Mouse (Mus musculus) lung, postnatal 0 days (tissue): Measurements from ENCODE around the gene Cerk. TPM values are rescaled to one million over a fixed set of nuclear protein-coding genes. Genes with fewer than 3 reads are reported as not detected.
A peak's percentile ranks its signal among the peaks of the same experiment; 100 is the strongest.

Experiments used
- ATAC-seq: fragments of 200-750 bp; cut with Nextera tagmentation; 2 replicates; pipeline ENCODE4 v1.8.0; 2017; ENCODE audit warnings: moderate library complexity
- DNase-seq: peaks from one replicate; pipeline ENCODE4 v3.0.0-alpha.2; 2016; ENCODE audit warnings: low spot score
- H3K27ac ChIP-seq: fragments of 300-500 bp; sonication (generic); 2 replicates; pipeline ENCODE4 v1.5.1; 2014; ENCODE audit warnings: antibody characterized with exemption, mild to moderate bottlenecking, low read length, mixed read lengths
- H3K27me3 ChIP-seq: fragments of 300-500 bp; sonication (generic); replicated peaks from 2 replicates; pipeline ENCODE4 v1.6.1; 2014; ENCODE audit warnings: low read length, mixed read lengths; ENCODE audit not compliant: insufficient read depth
- H3K36me3 ChIP-seq: fragments of 300-500 bp; sonication (generic); 2 replicates; pipeline ENCODE4 v1.6.1; 2014; ENCODE audit warnings: low read length, mixed read lengths; ENCODE audit not compliant: insufficient read depth
- H3K4me1 ChIP-seq: fragments of 300-500 bp; sonication (generic); 2 replicates; pipeline ENCODE4 v1.6.1; 2014; ENCODE audit warnings: antibody characterized with exemption, low read depth, low read length, mixed read lengths; ENCODE audit not compliant: insufficient read depth
- H3K4me2 ChIP-seq: fragments of 300-500 bp; sonication (generic); replicated peaks from 2 replicates; pipeline ENCODE4 v1.6.1; 2014; ENCODE audit warnings: low read depth, mild to moderate bottlenecking, low read length, moderate library complexity, mixed read lengths
- H3K4me3 ChIP-seq: fragments of 300-500 bp; sonication (generic); 2 replicates; pipeline ENCODE4 v1.5.1; 2014; ENCODE audit warnings: low read depth, low read length
- H3K9ac ChIP-seq: fragments of 300-500 bp; sonication (generic); replicated peaks from 2 replicates; pipeline ENCODE4 v1.6.1; 2014; ENCODE audit warnings: low read depth, mild to moderate bottlenecking
- H3K9me3 ChIP-seq: fragments of 300-500 bp; sonication (generic); 2 replicates; pipeline ENCODE4 v1.6.1; 2016; ENCODE audit warnings: low read length, mixed read lengths
- CTCF ChIP-seq: IDR thresholded peaks from 2 replicates; pipeline ENCODE4 v1.5.1; 2016; ENCODE audit warnings: antibody characterized with exemption, mild to moderate bottlenecking
- EP300 ChIP-seq: IDR thresholded peaks from 2 replicates; pipeline ENCODE4 v1.6.1; 2016; ENCODE audit warnings: antibody characterized with exemption, mild to moderate bottlenecking, control low read depth
- WGBS: fragments of 180-500 bp; shearing (Covaris S2); extraction: QIAGEN DNeasy Blood & Tissue Kit; methylation state at CpG from one replicate; pipeline ENCODE4 v1.1.7; 2014; 5-methylcytosine and 5-hydroxymethylcytosine counted together
- polyA plus RNA-seq: library from polyadenylated mRNA; unstranded; fragments of >200 nt; fragmentation: Nextera tagmentation; extraction: Ambion mirVana; gene quantifications from 2 replicates; pipeline ENCODE4 v1.2.1, GENCODE M21; 2015

Cerk gene
- polyA plus RNA-seq, 1 experiment from 2014 or later, result 16.9 TPM

GRCm38 (mm10) chr15:86129036-86129435 is 56.9 kb downstream of the Cerk start:
- no peaks in the 10 kb centered on the region for H3K4me1 ChIP-seq
- WGBS, result 84% methylated on average over 3 of the region's 3 CpGs
- no peak overlapping the region for H3K9ac ChIP-seq
- no peak overlapping the region for H3K4me2 ChIP-seq
- H3K27me3 ChIP-seq, result no peaks in the 10 kb centered on the region
- H3K36me3 ChIP-seq, result peaks cover 23% of the 10 kb centered on the region
- no peak for DNase-seq
- ATAC-seq, result no peak
- no peak for TF ChIP-seq EP300
- no peak for TF ChIP-seq CTCF
- no peaks in the 10 kb centered on the region for H3K9me3 ChIP-seq
- no peak overlapping the region for H3K4me3 ChIP-seq
- no peak overlapping the region for H3K27ac ChIP-seq

- Histone ChIP-seq H3K9ac (no peak overlapping the region), H3K27me3 (no peaks in the 10 kb centered on the region), H3K9me3 (no peaks in the 10 kb centered on the region), H3K4me2 (no peak overlapping the region), H3K27ac (no peak overlapping the region), H3K4me3 (no peak overlapping the region), H3K4me1 (no peaks in the 10 kb centered on the region), H3K36me3 (0 out of 2 replicates have a peak, but pooled peaks cover 11% of the 10 kb centered on the region)
- ATAC-seq, result peak; percentile 71
- WGBS, result 27% methylated on average over 1 of the region's 1 CpGs
- DNase-seq, result peak; percentile 78
- peak; percentile 83 for TF ChIP-seq CTCF
- TF ChIP-seq EP300, result no peak
These were observed 61.6 kb downstream of the Cerk start for GRCm38 (mm10) chr15:86124359-86124758.

GRCm38 (mm10) chr15:86123409-86123808 is 62.5 kb downstream of the Cerk start:
- DNase-seq (no peak), ATAC-seq (no peak)
- 80% methylated on average over 4 of the region's 4 CpGs for WGBS
- Histone ChIP-seq H3K27me3 (no peaks in the 10 kb centered on the region), H3K4me2 (no peak overlapping the region), H3K4me3 (no peak overlapping the region), H3K9ac (no peak overlapping the region), H3K4me1 (no peaks in the 10 kb centered on the region), H3K36me3 (0 out of 2 replicates have a peak, but pooled peaks cover 11% of the 10 kb centered on the region), H3K27ac (no peak overlapping the region), H3K9me3 (no peaks in the 10 kb centered on the region)
- TF ChIP-seq EP300 (no peak), CTCF (no peak)

- H3K36me3 ChIP-seq, result 0 out of 2 replicates have a peak, but pooled peaks cover 11% of the 10 kb centered on the region
- peak; percentile 39 for ATAC-seq
- H3K9me3 ChIP-seq, result no peaks in the 10 kb centered on the region
These were observed 63.5 kb downstream of the Cerk start for GRCm38 (mm10) chr15:86122261-86122949.

GRCm38 (mm10) chr15:86119186-86119585 is 66.8 kb downstream of the Cerk start:
- Histone ChIP-seq H3K4me2 (no peak overlapping the region), H3K27ac (no peak overlapping the region), H3K36me3 (0 out of 2 replicates have a peak, but pooled peaks cover 8% of the 10 kb centered on the region), H3K4me3 (no peak overlapping the region), H3K27me3 (no peaks in the 10 kb centered on the region), H3K9ac (no peak overlapping the region), H3K9me3 (no peaks in the 10 kb centered on the region), H3K4me1 (no peaks in the 10 kb centered on the region)
- DNase-seq (no peak), ATAC-seq (no peak)
- TF ChIP-seq CTCF, result no peak
- 85% methylated on average over 7 of the region's 7 CpGs for WGBS

More at GRCm38 (mm10) chr15:86122261-86122949, 63.5 kb downstream of the Cerk start:
- TF ChIP-seq CTCF (peak; percentile 18), EP300 (no peak)
- no peak overlapping the region for H3K4me2 ChIP-seq
- H3K4me1 ChIP-seq, result no peaks in the 10 kb centered on the region
- WGBS, result 81% methylated on average over 9 of the region's 9 CpGs
- H3K9ac ChIP-seq, result no peak overlapping the region
- H3K27ac ChIP-seq, result no peak overlapping the region
- no peak overlapping the region for H3K4me3 ChIP-seq
- peak; percentile 30 for DNase-seq
- no peaks in the 10 kb centered on the region for H3K27me3 ChIP-seq

- Histone ChIP-seq H3K9ac (no peak overlapping the region), H3K4me3 (no peak overlapping the region), H3K27ac (no peak overlapping the region), H3K4me1 (no peaks in the 10 kb centered on the region), H3K36me3 (0 out of 2 replicates have a peak, but pooled peaks cover 4% of the 10 kb centered on the region), H3K9me3 (no peaks in the 10 kb centered on the region), H3K27me3 (no peaks in the 10 kb centered on the region), H3K4me2 (no peak overlapping the region)
- no peak for DNase-seq
- no peak for ATAC-seq
- 68% methylated on average over 14 of the region's 15 CpGs for WGBS
- TF ChIP-seq CTCF (no peak), EP300 (no peak)
These were observed 68.5 kb downstream of the Cerk start for GRCm38 (mm10) chr15:86117115-86118100.
